Mouse (Mus musculus) layer of hippocampus, adult 11-12 months (tissue): ENCODE measurements around the gene Xxylt1.

Source experiments
- DNase-seq: peaks from one replicate; pipeline ENCODE4 v3.0.0; 2022; ENCODE audit warnings: low spot score

Gene Xxylt1

DNA sequence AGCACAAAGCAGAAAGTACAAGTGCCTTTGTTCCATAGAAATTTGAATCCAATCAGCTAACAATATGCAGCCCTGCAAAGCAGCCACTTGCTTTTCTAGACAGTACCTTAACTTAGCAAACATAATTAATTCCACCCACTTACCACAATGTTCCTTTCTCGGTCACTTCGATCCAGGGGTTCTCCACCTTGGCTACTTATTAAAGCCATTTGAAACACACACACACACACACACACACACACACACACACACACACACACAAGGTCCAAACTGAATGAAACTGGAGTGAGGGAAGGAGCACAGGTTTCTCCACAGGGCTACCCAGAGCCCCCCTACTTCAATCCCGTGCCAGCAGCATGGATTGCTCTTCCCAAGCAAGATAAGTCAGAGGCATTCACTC lies 164.3 kb downstream of the Xxylt1 start:
- no peak for DNase-seq

DNA sequence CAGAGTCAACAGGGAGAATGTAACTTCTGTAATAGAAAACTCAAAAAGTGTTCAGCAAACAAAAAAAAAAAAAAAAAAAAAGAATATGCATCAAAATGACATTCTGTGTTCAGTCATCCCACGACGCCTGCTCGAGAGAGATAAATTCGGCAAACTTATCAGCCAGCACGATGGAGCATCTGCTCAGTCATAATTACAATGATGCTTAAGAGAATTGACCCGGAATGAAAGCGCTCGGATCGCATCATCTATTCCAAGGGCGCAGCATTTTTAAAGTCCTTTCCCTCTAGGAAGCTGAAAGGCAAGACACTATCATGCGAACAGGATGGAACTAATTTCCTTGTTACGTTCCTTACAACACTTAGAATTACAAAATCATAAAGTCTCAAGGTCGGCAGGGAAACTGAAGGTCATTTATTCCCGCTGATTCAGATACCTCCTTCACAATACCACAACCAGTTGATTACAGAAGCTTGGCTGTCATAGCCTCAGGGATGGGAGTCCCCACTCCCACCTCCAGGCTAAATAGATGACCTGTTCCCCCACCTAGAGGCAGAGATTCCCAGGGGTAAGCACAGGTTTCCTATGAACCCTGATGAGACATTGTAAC lies 165.5 kb downstream of the Xxylt1 start:
- DNase-seq: no peak
